In genomic region chr17:27154256-27154655, GRCm38 (mm10) we compare ENCODE assay signal across 9 mouse cellular contexts. TPM values are rescaled to one million over a fixed set of nuclear protein-coding genes. Genes with fewer than 3 reads are reported as not detected.
DNase-seq lines count a peak whose midpoint lies in the region; ATAC-seq and TF ChIP-seq lines count a peak whose summit lies in the region.
"Had no signal": no experiment of that assay in that cellular context is flagged by ENCODE, and none has a peak within 500 bp of the region (broad histone marks: within the 10 kb centered on the region; RNA-seq: fewer than 3 reads in every experiment).

No protein-coding gene starts in this region.

- peak; percentile 60 for ATAC-seq in frontal cortex, adult (ENCODE audit: low TSS enrichment)
- ATAC-seq in Patski: peak; percentile 37
- ATAC-seq in hindbrain, embryonic 16.5 days: no peak

- in situ Hi-C loops in Patski (cut with MboI; ENCODE audit: low pct_unique_long_range_greater_than_20kb): no loop called here

- WGBS in hindbrain, embryonic 16.5 days: 81% methylated on average over 14 of the region's 14 CpGs

- no peaks in the 10 kb centered on the region for H3K27me3 ChIP-seq in Patski
- no peaks in the 10 kb centered on the region for H3K27me3 ChIP-seq in hindbrain, embryonic 16.5 days (replicated peaks; ENCODE audit: control insufficient read depth, insufficient read depth, low read length)
- H3K27me3 ChIP-seq: limb, embryonic 12.5 days had no signal

- no peaks in the 10 kb centered on the region for H3K9me3 ChIP-seq in hindbrain, embryonic 16.5 days (ENCODE audit: control insufficient read depth, low read length)
- H3K9me3 ChIP-seq: limb, embryonic 12.5 days had no signal

- CTCF ChIA-PET in Patski (lab: Charles Lee): interaction anchor here (1.0 to 2.8 kb wide), 8 partner anchors 10 to 30 kb away, joined by 3 to 16 read pairs (median 3); partner anchors contain the start of gene Uqcc2

- H3K4me3 ChIP-seq in hindbrain, embryonic 16.5 days (ENCODE audit: low read length): no peak overlapping the region
- H3K4me3 ChIP-seq: limb, embryonic 12.5 days had no signal

- no peaks in the 10 kb centered on the region for H3K36me3 ChIP-seq in hindbrain, embryonic 16.5 days (ENCODE audit: control insufficient read depth, insufficient read depth, low read length)
- H3K36me3 ChIP-seq: limb, embryonic 12.5 days had no signal

- H3K4me1 ChIP-seq in hindbrain, embryonic 16.5 days (ENCODE audit: control insufficient read depth, insufficient read depth, low read depth, low read length): peaks cover 17% of the 10 kb centered on the region

- H3K27ac ChIP-seq in hindbrain, embryonic 16.5 days (ENCODE audit: low read depth, low read length): peak overlapping the region; percentile 6; the same call in 1 of the 2 replicates

- no peak overlapping the region for H3K9ac ChIP-seq in hindbrain, embryonic 16.5 days (ENCODE audit: low read depth, low read length)
- H3K9ac ChIP-seq: limb, embryonic 12.5 days had no signal

- TF ChIP-seq CTCF in Patski (IDR thresholded peaks at IDR 0.05): no peak

- DNase-seq in frontal cortex, postnatal 25 days (ENCODE audit: low spot score in 2 of 2): no peak
- DNase-seq in Patski (ENCODE audit: low read depth, low spot score): no peak
- DNase-seq in fibroblast of lung, adult 2 months (ENCODE audit: low read depth): peak; percentile 97
- DNase-seq in adrenal gland, postnatal 4 days (ENCODE audit: low spot score in 2 of 2): no peak
- no peak for DNase-seq in yolk sac, embryonic 10.5 days (ENCODE audit: low spot score)
- no peak for DNase-seq in spleen, postnatal 14 days (ENCODE audit: low spot score in 2 of 2)

- POLR2A ChIA-PET in Patski (lab: Charles Lee): interaction anchor here (1.2 to 1.9 kb wide), 3 partner anchors 12 to 49 kb away, joined by 3 to 5 read pairs (median 4); no protein-coding TSS in a partner anchor

- no peak overlapping the region for H3K4me2 ChIP-seq in hindbrain, embryonic 16.5 days (ENCODE audit: low read length)
- H3K4me2 ChIP-seq: limb, embryonic 12.5 days had no signal

RNA-seq across cellular contexts. Expression of gene Ip6k3, which starts 13.3 kb away (rescaled TPM):
- polyA plus RNA-seq in Patski (2021): 1.0 TPM
- polyA plus RNA-seq in hindbrain, embryonic 16.5 days (2015; fragmentation: Nextera tagmentation; extraction: Ambion mirVana): 0.27 and 0.31 TPM in 2 replicates
- total RNA-seq in adrenal gland, postnatal 4 days (2021): 1 to 10 TPM; 1.1 to 2.3 TPM

RNA-seq across cellular contexts. Expression of gene Uqcc2, which starts 20.5 kb away (rescaled TPM):
- 318 TPM for polyA plus RNA-seq in Patski (2021)
- polyA plus RNA-seq in hindbrain, embryonic 16.5 days (2015; fragmentation: Nextera tagmentation; extraction: Ambion mirVana): 343 and 396 TPM in 2 replicates
- 100 to 1,000 TPM; 128 to 138 TPM for total RNA-seq in adrenal gland, postnatal 4 days (2021)

RNA-seq across cellular contexts. Expression of gene Lemd2, which starts 50.0 kb away (rescaled TPM):
- 104 TPM for polyA plus RNA-seq in Patski (2021)
- polyA plus RNA-seq in hindbrain, embryonic 16.5 days (2015; fragmentation: Nextera tagmentation; extraction: Ambion mirVana): 11.1 and 17.7 TPM in 2 replicates
- 10 to 100 TPM; 69.1 to 73.3 TPM for total RNA-seq in adrenal gland, postnatal 4 days (2021)
